Mouse (Mus musculus) MEL (cell line): ENCODE data around the gene Ttc3. TPM values are rescaled to one million over a fixed set of nuclear protein-coding genes. Genes with fewer than 3 reads are reported as not detected.

Source experiments
- DNase-seq: peaks from one replicate; pipeline ENCODE4 v3.0.0; 2011; ENCODE audit warnings: low read depth, low spot score
- H3K27ac ChIP-seq: 2 replicates; pipeline ENCODE4 v1.5.1; 2012; ENCODE audit warnings: low read depth, mild to moderate bottlenecking, control low read depth, low read length, moderate library complexity; ENCODE audit not compliant: control insufficient read depth
- H3K27me3 ChIP-seq, 2 experiments: fragments of 150-350 bp in 1 of 2; sonication (generic) in 1 of 2; 2 replicates each; pipeline ENCODE4 v1.6.1; 2012; ENCODE audit warnings: low read length in 2 of 2, mild to moderate bottlenecking in 2 of 2, improper control_type of control experiment in 1 of 2, moderate library complexity in 1 of 2; ENCODE audit not compliant: insufficient read depth in 2 of 2, control insufficient read depth in 1 of 2
- H3K36me3 ChIP-seq, 2 experiments: 2 replicates each; pipeline ENCODE4 v1.6.1; 2012 to 2014; ENCODE audit warnings: low read length in 2 of 2, improper control_type of control experiment in 1 of 2, inconsistent platforms in 1 of 2, mild to moderate bottlenecking in 1 of 2; ENCODE audit not compliant: insufficient read depth in 2 of 2, control insufficient read depth in 1 of 2
- H3K4me1 ChIP-seq, 2 experiments: fragments of 150-350 bp in 1 of 2; sonication (generic) in 1 of 2; 2 replicates each; pipeline ENCODE4 v1.6.1; 2012; ENCODE audit warnings: low read length in 2 of 2, improper control_type of control experiment in 1 of 2, mild to moderate bottlenecking in 1 of 2; ENCODE audit not compliant: insufficient read depth in 2 of 2, control insufficient read depth in 1 of 2
- H3K4me3 ChIP-seq, 2 experiments: fragments of 150-350 bp in 1 of 2; sonication (generic) in 1 of 2; 2 replicates each; pipeline ENCODE4 v1.5.1; 2012; ENCODE audit warnings: low read depth in 2 of 2, low read length in 2 of 2, mild to moderate bottlenecking in 2 of 2, moderate library complexity in 2 of 2, control low read depth in 1 of 2, improper control_type of control experiment in 1 of 2; ENCODE audit not compliant: control insufficient read depth in 1 of 2, insufficient read depth in 1 of 2
- H3K79me2 ChIP-seq: 2 replicates; pipeline ENCODE4 v1.6.1; 2012; ENCODE audit warnings: mild to moderate bottlenecking, low read length, moderate library complexity; ENCODE audit not compliant: control insufficient read depth, poor library complexity, insufficient read depth
- H3K9ac ChIP-seq: 2 replicates; pipeline ENCODE4 v1.6.1; 2012; ENCODE audit warnings: low read depth, mild to moderate bottlenecking, control low read depth, low read length, moderate library complexity; ENCODE audit not compliant: control insufficient read depth, poor library complexity, severe bottlenecking
- H3K9me3 ChIP-seq: fragments of 150-350 bp; sonication (generic); replicated peaks from 2 replicates; pipeline ENCODE4 v1.6.1; 2012; ENCODE audit warnings: mild to moderate bottlenecking, low read length, improper control_type of control experiment, moderate library complexity; ENCODE audit not compliant: insufficient read depth
- BHLHE40 ChIP-seq: IDR thresholded peaks from 2 replicates; pipeline ENCODE4 v1.6.1; 2012; ENCODE audit warnings: low read depth, mild to moderate bottlenecking, inconsistent platforms, low read length, improper control_type of control experiment, borderline replicate concordance
- CTCF ChIP-seq, 3 experiments: IDR thresholded peaks in 2 of 3; conservative IDR thresholded peaks in 1 of 3; 2 replicates each; pipeline ENCODE4 v1.5.1; 2011 to 2012; ENCODE audit warnings: low read length in 3 of 3, low read depth in 2 of 3, mild to moderate bottlenecking in 2 of 3, improper control_type of control experiment in 1 of 3, inconsistent platforms in 1 of 3, mixed read lengths in 1 of 3, moderate library complexity in 1 of 3; ENCODE audit not compliant: control insufficient read depth in 1 of 3, insufficient read depth in 1 of 3, poor library complexity in 1 of 3, severe bottlenecking in 1 of 3
- ELF1 ChIP-seq: IDR thresholded peaks from 2 replicates; pipeline ENCODE4 v1.6.1; 2014; ENCODE audit warnings: low read depth, mild to moderate bottlenecking, inconsistent platforms, low read length, improper control_type of control experiment, moderate library complexity
- GATA1 ChIP-seq: IDR thresholded peaks from 2 replicates; pipeline ENCODE4 v1.6.1; 2011; ENCODE audit warnings: low read depth, low read length, improper control_type of control experiment
- HCFC1 ChIP-seq: IDR thresholded peaks from 2 replicates; pipeline ENCODE4 v1.6.1; 2012; ENCODE audit warnings: low read depth, mild to moderate bottlenecking, inconsistent platforms, low read length, improper control_type of control experiment, moderate library complexity
- JUND ChIP-seq: IDR thresholded peaks from 2 replicates; pipeline ENCODE4 v1.6.1; 2011; ENCODE audit warnings: low read depth, mild to moderate bottlenecking, improper control_type of control experiment, low read length
- MAFK ChIP-seq: IDR thresholded peaks from 2 replicates; pipeline ENCODE4 v1.6.1; 2011; ENCODE audit warnings: low read depth, mild to moderate bottlenecking, low read length, improper control_type of control experiment, borderline replicate concordance
- MAX ChIP-seq: IDR thresholded peaks from 2 replicates; pipeline ENCODE4 v1.6.1; 2011; ENCODE audit warnings: low read length, improper control_type of control experiment
- MAZ ChIP-seq: IDR thresholded peaks from 2 replicates; pipeline ENCODE4 v1.6.1; 2012; ENCODE audit warnings: low read depth, mild to moderate bottlenecking, inconsistent platforms, low read length, improper control_type of control experiment
- MEF2A ChIP-seq: IDR thresholded peaks from 2 replicates; pipeline ENCODE4 v1.6.1; 2014; ENCODE audit warnings: low read depth, mild to moderate bottlenecking, inconsistent platforms, low read length, improper control_type of control experiment; ENCODE audit not compliant: poor library complexity, insufficient replicate concordance, severe bottlenecking; ENCODE audit errors: extremely low read depth
- MYC ChIP-seq: IDR thresholded peaks from 2 replicates; pipeline ENCODE4 v1.6.1; 2011; ENCODE audit warnings: low read depth, mild to moderate bottlenecking, low read length, improper control_type of control experiment, moderate library complexity
- NRF1 ChIP-seq: IDR thresholded peaks from 2 replicates; pipeline ENCODE4 v1.6.1; 2014; ENCODE audit warnings: low read depth, mild to moderate bottlenecking, inconsistent platforms, low read length, improper control_type of control experiment, moderate library complexity; ENCODE audit not compliant: poor library complexity, insufficient read depth, severe bottlenecking
- POLR2A ChIP-seq, 2 experiments: IDR thresholded peaks; 2 replicates each; pipeline ENCODE4 v1.6.1; 2011 to 2012; ENCODE audit warnings: low read length in 2 of 2, mild to moderate bottlenecking in 2 of 2, control low read depth in 1 of 2, improper control_type of control experiment in 1 of 2, low read depth in 1 of 2, moderate library complexity in 1 of 2; ENCODE audit not compliant: control insufficient read depth in 1 of 2, insufficient read depth in 1 of 2, poor library complexity in 1 of 2
- POLR2AphosphoS5 ChIP-seq: IDR thresholded peaks from 2 replicates; pipeline ENCODE4 v1.6.1; 2012; ENCODE audit warnings: low read depth, borderline replicate concordance, mild to moderate bottlenecking, inconsistent platforms, low read length, moderate library complexity, mixed read lengths
- RCOR1 ChIP-seq: IDR thresholded peaks from 2 replicates; pipeline ENCODE4 v1.6.1; 2012; ENCODE audit warnings: low read depth, mild to moderate bottlenecking, inconsistent platforms, low read length, improper control_type of control experiment
- SIN3A ChIP-seq: IDR thresholded peaks from 2 replicates; pipeline ENCODE4 v1.6.1; 2012; ENCODE audit warnings: low read length, improper control_type of control experiment, inconsistent platforms
- SMC3 ChIP-seq: IDR thresholded peaks from 2 replicates; pipeline ENCODE4 v1.6.1; 2011; ENCODE audit warnings: low read depth, low read length, improper control_type of control experiment
- TBP ChIP-seq: IDR thresholded peaks from 2 replicates; pipeline ENCODE4 v1.8.0; 2011; ENCODE audit warnings: low read depth, low read length, improper control_type of control experiment
- UBTF ChIP-seq: IDR thresholded peaks from 2 replicates; pipeline ENCODE4 v1.6.1; 2012; ENCODE audit warnings: low read depth, mild to moderate bottlenecking, inconsistent platforms, low read length, improper control_type of control experiment, moderate library complexity, borderline replicate concordance; ENCODE audit not compliant: insufficient read depth
- USF1 ChIP-seq: IDR thresholded peaks from 2 replicates; pipeline ENCODE4 v1.6.1; 2014; ENCODE audit warnings: low read depth, mild to moderate bottlenecking, inconsistent platforms, low read length, improper control_type of control experiment, moderate library complexity
- USF2 ChIP-seq, 2 experiments: IDR thresholded peaks; 2 replicates each; pipeline ENCODE4 v1.6.1; 2011 to 2012; ENCODE audit warnings: improper control_type of control experiment in 2 of 2, low read length in 2 of 2, borderline replicate concordance in 1 of 2, inconsistent platforms in 1 of 2, low read depth in 1 of 2, mild to moderate bottlenecking in 1 of 2; ENCODE audit not compliant: insufficient read depth in 1 of 2
- ZNF384 ChIP-seq: IDR thresholded peaks from 2 replicates; pipeline ENCODE4 v1.6.1; 2012; ENCODE audit warnings: low read depth, mild to moderate bottlenecking, inconsistent platforms, low read length, improper control_type of control experiment
- polyA plus RNA-seq, 2 experiments: library from polyadenylated mRNA; stranded (reverse) in 1 of 2; unstranded in 1 of 2; fragments of >175 nt in 1 of 2; fragments of >200 nt in 1 of 2; gene quantifications; 2 replicates each; pipeline versions ENCODE4 v1.2.1 to v1.2.4; 2012; ENCODE audit warnings: low replicate concordance in 2 of 2, low read depth in 1 of 2; ENCODE audit not compliant: insufficient read length in 2 of 2, insufficient read depth in 1 of 2, missing spikeins in 1 of 2
- total RNA-seq: library from RNA; depleted of rRNA; stranded (reverse); fragments of 300-350 nt; gene quantifications from 2 replicates; pipeline ENCODE4 v1.2.3, GENCODE M21; 2012

The Ttc3 gene
- total and polyA plus RNA-seq, 3 experiments: 46.4 to 352 (median 47.5) TPM

DNA sequence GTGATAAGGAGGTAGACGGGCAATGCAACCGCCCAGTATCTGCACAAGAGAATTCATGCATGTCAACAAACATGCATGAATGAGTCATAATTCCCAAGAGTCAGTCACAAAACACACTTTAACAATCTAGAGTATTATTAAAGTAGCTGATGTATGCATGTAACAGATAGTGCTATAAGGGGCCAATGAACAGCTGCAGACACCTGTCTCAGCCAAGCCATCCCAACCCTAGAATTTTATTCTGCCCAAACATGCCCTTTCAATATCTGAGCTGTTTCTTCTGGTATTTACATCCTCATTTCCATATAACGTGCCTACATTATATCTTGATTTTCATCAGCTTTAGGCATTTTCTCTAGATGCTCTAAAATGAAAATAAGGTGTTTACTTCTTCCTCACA lies 5.0 kb upstream of the Ttc3 start:
- Histone ChIP-seq H3K9me3 (no peaks in the 10 kb centered on the region), H3K27ac (no peak overlapping the region), H3K4me3 (no peak overlapping the region), H3K36me3 (peaks cover 0 to 13% of the 10 kb centered on the region in 2 experiments; a peak in 2 of 4 replicates), H3K27me3 (no peaks in the 10 kb centered on the region), H3K9ac (no peak overlapping the region), H3K4me1 (peaks cover 0 to 10% of the 10 kb centered on the region in 2 experiments; a peak in 3 of 4 replicates), H3K79me2 (peaks cover 4% of the 10 kb centered on the region; the same call in 1 of the 2 replicates)
- DNase-seq: no peak
- TF ChIP-seq CTCF (IDR thresholded peaks at IDR 0.05 in 2 of 3, conservative IDR thresholded peaks at IDR 0.05 in 1 of 3; ENCODE audit: control insufficient read depth in 1 of 3, insufficient read depth in 1 of 3, low read depth in 2 of 3, low read length in 3 of 3, poor library complexity in 1 of 3, severe bottlenecking in 1 of 3) (no peak), TBP (no peak), BHLHE40 (no peak), NRF1 (no peak), ELF1 (no peak), USF2 (IDR thresholded peaks at IDR 0.05; ENCODE audit: borderline replicate concordance in 1 of 2, insufficient read depth in 1 of 2, low read depth in 1 of 2, low read length in 2 of 2) (no peak), JUND (no peak), POLR2AphosphoS5 (no peak), MEF2A (no peak), RCOR1 (no peak), POLR2A (IDR thresholded peaks at IDR 0.05; ENCODE audit: control insufficient read depth in 1 of 2, insufficient read depth in 1 of 2, low read depth in 1 of 2, low read length in 2 of 2, poor library complexity in 1 of 2) (no peak), MAX (no peak), USF1 (no peak), MAZ (no peak), ZNF384 (no peak)

- peaks cover 5 to 20% of the 10 kb centered on the region in 2 experiments; a peak in 3 of 4 replicates for H3K4me1 ChIP-seq
- H3K9ac ChIP-seq: peak overlapping the region; percentile 86
- H3K79me2 ChIP-seq: peaks cover 31% of the 10 kb centered on the region
- no peaks in the 10 kb centered on the region for H3K9me3 ChIP-seq
- H3K27me3 ChIP-seq: no peaks in the 10 kb centered on the region
- TF ChIP-seq SIN3A (no peak; the same call in 1 of the 2 replicates), RCOR1 (no peak), HCFC1 (no peak), GATA1 (no peak), BHLHE40 (no peak), NRF1 (no peak), MAFK (no peak), UBTF (no peak), MYC (no peak), SMC3 (no peak)
- peak overlapping the region; percentile 78 for H3K27ac ChIP-seq
- peaks cover 0 to 31% of the 10 kb centered on the region in 2 experiments; a peak in 2 of 4 replicates for H3K36me3 ChIP-seq
- peak; percentile 50 for DNase-seq
- peak overlapping the region; percentile 75 to 95 for H3K4me3 ChIP-seq
These were observed 734 bp upstream of the Ttc3 start for GRCm38 (mm10) chr16:94369596-94370172.
